Mouse (Mus musculus): ENCODE results near the gene Vmn1r79. TPM values are rescaled to one million over a fixed set of nuclear protein-coding genes. Genes with fewer than 3 reads are reported as not detected.
"Not testable (repeated sequence)": the region's sequence is repeated elsewhere in the genome, so short reads cannot be mapped to it uniquely, and the experiment has no call there.

Gene Vmn1r79
- polyA plus RNA-seq (2016; fragmentation: Nextera tagmentation; extraction: Ambion mirVana), result not detected in 2 replicates

GRCm38 (mm10) chr7:12170979-12171378, at the start of gene Vmn1r79:
Gene Vmn1r79, plus strand, starts transcription at chr7:12171279.
- DNase-seq (ENCODE audit: low spot score); H3K36me3 ChIP-seq; H3K27me3 ChIP-seq (ENCODE audit: low read depth, poor library complexity, severe bottlenecking); H3K4me1 ChIP-seq; H3K4me3 ChIP-seq; H3K27ac ChIP-seq; H3K9me3 ChIP-seq (replicated peaks): not testable (repeated sequence)

GRCm38 (mm10) chr7:12149957-12150356, 21.1 kb upstream of the Vmn1r79 start, which contains the start of gene Vmn1r78:
Gene Vmn1r78, plus strand, starts transcription at chr7:12150257.
- no peaks in the 10 kb centered on the region for H3K36me3 ChIP-seq
- no peaks in the 10 kb centered on the region for H3K4me1 ChIP-seq
- H3K27me3 ChIP-seq (ENCODE audit: low read depth, poor library complexity, severe bottlenecking), result no peaks in the 10 kb centered on the region
- no peak within 1 kb of the TSS for H3K4me3 ChIP-seq
- DNase-seq (ENCODE audit: low spot score), result no peak
- no peaks in the 10 kb centered on the region for H3K9me3 ChIP-seq (replicated peaks)
- WGBS, result 72% methylated on average over 2 of the region's 2 CpGs
- no peak within 1 kb of the TSS for H3K27ac ChIP-seq

- H3K36me3 ChIP-seq; H3K27me3 ChIP-seq (ENCODE audit: low read depth, poor library complexity, severe bottlenecking); H3K4me3 ChIP-seq; DNase-seq (ENCODE audit: low spot score); H3K27ac ChIP-seq; H3K4me1 ChIP-seq; H3K9me3 ChIP-seq (replicated peaks): not testable (repeated sequence)
- 70% methylated on average over 1 of the region's 1 CpGs for WGBS
Measured at GRCm38 (mm10) chr7:12156463-12156862, 14.6 kb upstream of the Vmn1r79 start.

GRCm38 (mm10) chr7:12172926-12173325, 1.8 kb downstream of the Vmn1r79 start:
- not testable (repeated sequence) for H3K4me1 ChIP-seq; H3K27ac ChIP-seq; H3K36me3 ChIP-seq; H3K27me3 ChIP-seq (ENCODE audit: low read depth, poor library complexity, severe bottlenecking); DNase-seq (ENCODE audit: low spot score); H3K9me3 ChIP-seq (replicated peaks); H3K4me3 ChIP-seq
- 68% methylated on average over 2 of the region's 2 CpGs for whole genome bisulfite sequencing

GRCm38 (mm10) chr7:12188986-12189385, 17.9 kb downstream of the Vmn1r79 start, which contains the start of gene Vmn1r80:
Gene Vmn1r80, plus strand, starts transcription at chr7:12189286.
- no peaks in the 10 kb centered on the region for H3K4me1 ChIP-seq
- H3K27ac ChIP-seq, result no peak within 1 kb of the TSS
- no peaks in the 10 kb centered on the region for H3K36me3 ChIP-seq
- 82% methylated on average over 1 of the region's 1 CpGs for WGBS
- H3K4me3 ChIP-seq, result no peak within 1 kb of the TSS
- H3K27me3 ChIP-seq (ENCODE audit: low read depth, poor library complexity, severe bottlenecking), result no peaks in the 10 kb centered on the region
- no peaks in the 10 kb centered on the region for H3K9me3 ChIP-seq (replicated peaks)
- no peak for DNase-seq (ENCODE audit: low spot score)

- Histone ChIP-seq H3K27ac (no peak overlapping the region), H3K9me3 (replicated peaks) (0 out of 2 replicates have a peak, but pooled peaks cover 3% of the 10 kb centered on the region), H3K27me3 (ENCODE audit: low read depth, poor library complexity, severe bottlenecking) (no peaks in the 10 kb centered on the region), H3K4me3 (no peak overlapping the region), H3K4me1 (no peaks in the 10 kb centered on the region), H3K36me3 (no peaks in the 10 kb centered on the region)
- WGBS, result 74% methylated on average over 2 of the region's 2 CpGs
- no peak for DNase-seq (ENCODE audit: low spot score)
Measured at GRCm38 (mm10) chr7:12204141-12204540, 33.1 kb downstream of the Vmn1r79 start.

Other genes with a start within 250 kb of the Vmn1r79 start
- not detected in 2 replicates for gene Vmn1r76, start 233.1 kb upstream of the Vmn1r79 start, polyA plus RNA-seq (2016; fragmentation: Nextera tagmentation; extraction: Ambion mirVana)
- not detected in 2 replicates for gene Vmn1r77, start 134.5 kb upstream of the Vmn1r79 start, polyA plus RNA-seq (2016; fragmentation: Nextera tagmentation; extraction: Ambion mirVana)
- gene Vmn1r78, start 21.0 kb upstream of the Vmn1r79 start, polyA plus RNA-seq (2016; fragmentation: Nextera tagmentation; extraction: Ambion mirVana), result not detected in 2 replicates
- gene Vmn1r80, start 18.0 kb downstream of the Vmn1r79 start, polyA plus RNA-seq (2016; fragmentation: Nextera tagmentation; extraction: Ambion mirVana), result not detected in 2 replicates
- gene Vmn1r81, start 97.0 kb downstream of the Vmn1r79 start, polyA plus RNA-seq (2016; fragmentation: Nextera tagmentation; extraction: Ambion mirVana), result not detected in 2 replicates
- not detected in 2 replicates for gene Vmn1r82, start 129.2 kb downstream of the Vmn1r79 start, polyA plus RNA-seq (2016; fragmentation: Nextera tagmentation; extraction: Ambion mirVana)
- 0.09 TPM in 1 of 2 replicates, not detected in the other for gene Vmn1r83, start 158.2 kb downstream of the Vmn1r79 start, polyA plus RNA-seq (2016; fragmentation: Nextera tagmentation; extraction: Ambion mirVana)
- gene Vmn1r84, start 198.0 kb downstream of the Vmn1r79 start, polyA plus RNA-seq (2016; fragmentation: Nextera tagmentation; extraction: Ambion mirVana), result not detected in 2 replicates

All from limb, embryonic 10.5 days (tissue).